Mouse (Mus musculus) liver, embryonic 14.5 days (tissue): ENCODE measurements around the gene Vmn1r55. TPM values are rescaled to one million over a fixed set of nuclear protein-coding genes. Genes with fewer than 3 reads are reported as not detected.

ENCODE experiments used
- ATAC-seq: fragments of 200-750 bp; cut with Nextera tagmentation; 2 replicates; pipeline ENCODE4 v1.8.0; 2017; ENCODE audit warnings: moderate number of reproducible peaks, mild to moderate bottlenecking, moderate library complexity; ENCODE audit not compliant: insufficient read depth
- DNase-seq, 3 experiments: peaks; one replicate each; pipeline ENCODE4 v3.0.0-alpha.2; 2012 to 2013; ENCODE audit warnings: low read depth in 3 of 3, low spot score in 3 of 3
- H3K27ac ChIP-seq: fragments of 300-500 bp; sonication (generic); 2 replicates; pipeline ENCODE4 v1.5.1; 2014; ENCODE audit warnings: moderate library complexity, mild to moderate bottlenecking, control low read depth, inconsistent platforms
- H3K27me3 ChIP-seq: fragments of 300-500 bp; sonication (generic); 2 replicates; pipeline ENCODE4 v1.6.1; 2014; ENCODE audit warnings: mild to moderate bottlenecking, low read length, moderate library complexity; ENCODE audit not compliant: control insufficient read depth, insufficient read depth
- H3K36me3 ChIP-seq: fragments of 300-500 bp; sonication (generic); replicated peaks from 2 replicates; pipeline ENCODE4 v1.6.1; 2014; ENCODE audit warnings: low read depth; ENCODE audit not compliant: control insufficient read depth, insufficient read depth
- H3K4me1 ChIP-seq, 2 experiments: fragments of 200-500 bp in 1 of 2; fragments of 300-500 bp in 1 of 2; sonication (generic) in 1 of 2; replicated peaks; 2 replicates each; pipeline ENCODE4 v1.6.1; 2012 to 2014; ENCODE audit warnings: antibody characterized with exemption in 1 of 2, inconsistent platforms in 1 of 2, low read length in 1 of 2; ENCODE audit not compliant: control insufficient read depth in 2 of 2, insufficient read depth in 2 of 2
- H3K4me2 ChIP-seq: fragments of 300-500 bp; sonication (generic); 2 replicates; pipeline ENCODE4 v1.6.1; 2014; ENCODE audit warnings: low read depth, mild to moderate bottlenecking, control low read depth, moderate library complexity
- H3K4me3 ChIP-seq, 2 experiments: fragments of 200-500 bp in 1 of 2; fragments of 300-500 bp in 1 of 2; sonication (generic) in 1 of 2; 2 replicates each; pipeline ENCODE4 v1.5.1; 2012 to 2014; ENCODE audit warnings: low read depth in 2 of 2, low read length in 2 of 2, mild to moderate bottlenecking in 2 of 2, control low read depth in 1 of 2, inconsistent platforms in 1 of 2, moderate library complexity in 1 of 2; ENCODE audit not compliant: insufficient read depth in 1 of 2
- H3K9ac ChIP-seq: fragments of 300-500 bp; sonication (generic); replicated peaks from 2 replicates; pipeline ENCODE4 v1.6.1; 2014; ENCODE audit warnings: mild to moderate bottlenecking, control low read depth, moderate library complexity
- H3K9me3 ChIP-seq: fragments of 300-500 bp; sonication (generic); 2 replicates; pipeline ENCODE4 v1.6.1; 2016; ENCODE audit warnings: low read length, mixed read lengths; ENCODE audit not compliant: control insufficient read depth
- CTCF ChIP-seq: IDR thresholded peaks from 2 replicates; pipeline ENCODE4 v1.5.1; 2016; ENCODE audit warnings: antibody characterized with exemption, low read depth, control low read depth
- EP300 ChIP-seq: IDR thresholded peaks from 2 replicates; pipeline ENCODE4 v1.6.1; 2016; ENCODE audit warnings: antibody characterized with exemption, low read depth
- WGBS: fragments of 180-500 bp; shearing (Covaris S2); extraction: QIAGEN DNeasy Blood & Tissue Kit; methylation state at CpG from one replicate; pipeline ENCODE4 v1.1.7; 2014; ENCODE audit not compliant: insufficient replicate concordance; 5-methylcytosine and 5-hydroxymethylcytosine counted together
- polyA plus RNA-seq, 2 experiments: library from polyadenylated mRNA; depleted of rRNA in 1 of 2; stranded (reverse) in 1 of 2; unstranded in 1 of 2; fragments of >200 nt; fragmentation: Nextera tagmentation in 1 of 2; extraction: Ambion mirVana in 1 of 2; gene quantifications; 2 replicates each; pipeline versions ENCODE4 v1.2.1 to v1.2.3; 2012 to 2014

Gene Vmn1r55
- polyA plus RNA-seq, 2 experiments, result not detected

DNA sequence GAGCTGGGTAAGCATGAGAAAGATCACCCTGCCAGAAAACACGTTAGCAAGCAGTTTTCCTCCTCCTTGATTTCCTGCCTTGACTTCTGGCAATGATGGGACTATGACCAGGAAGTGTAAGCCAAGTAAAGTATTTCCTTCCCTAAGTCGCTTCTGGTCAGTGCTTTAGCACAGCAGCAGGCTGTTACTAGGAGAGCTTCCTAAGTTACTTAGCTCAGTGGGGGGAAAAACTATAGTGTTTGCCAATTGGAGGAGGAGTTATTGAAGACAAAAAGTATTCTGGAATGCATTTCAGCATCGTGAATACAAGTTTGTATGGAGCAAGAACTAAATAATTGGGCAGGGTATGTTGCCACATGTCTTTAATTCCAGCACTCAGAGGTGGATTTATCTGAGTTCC is 36.8 kb downstream of the Vmn1r55 start:
- ATAC-seq (no peak), DNase-seq (no peak)
- 16% methylated on average over 3 of the region's 3 CpGs for WGBS
- H3K27ac ChIP-seq, result no peak overlapping the region
- H3K4me2 ChIP-seq, result no peak overlapping the region
- H3K9me3 ChIP-seq, result no peaks in the 10 kb centered on the region
- no peaks in the 10 kb centered on the region for H3K36me3 ChIP-seq
- H3K4me3 ChIP-seq, result no peak overlapping the region
- no peaks in the 10 kb centered on the region for H3K4me1 ChIP-seq
- TF ChIP-seq EP300, result no peak
- TF ChIP-seq CTCF, result no peak
- H3K9ac ChIP-seq, result no peak overlapping the region
- H3K27me3 ChIP-seq, result no peaks in the 10 kb centered on the region

DNA sequence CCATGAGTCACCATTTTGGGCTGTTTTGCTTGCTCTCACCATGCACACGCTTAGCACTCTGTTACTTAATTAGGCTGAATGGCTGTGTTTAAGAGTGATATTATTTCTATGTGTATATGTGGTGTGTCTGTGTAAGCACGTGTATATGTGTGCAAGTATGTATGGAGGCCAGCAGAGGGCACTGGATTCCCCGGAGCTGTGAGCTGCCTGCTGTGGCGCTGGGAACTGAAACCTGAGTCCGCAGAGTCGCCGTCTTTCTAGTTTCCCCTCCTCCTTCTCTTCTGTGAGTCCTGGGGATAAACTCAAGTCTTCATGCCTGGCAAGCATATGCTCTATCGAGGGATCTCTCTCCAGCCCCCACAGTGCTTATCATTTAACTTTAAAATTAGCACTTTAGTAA is 40.2 kb downstream of the Vmn1r55 start:
- Histone ChIP-seq H3K4me2 (no peak overlapping the region), H3K27ac (no peak overlapping the region), H3K4me1 (no peaks in the 10 kb centered on the region), H3K4me3 (no peak overlapping the region), H3K36me3 (no peaks in the 10 kb centered on the region), H3K9ac (no peak overlapping the region), H3K27me3 (no peaks in the 10 kb centered on the region), H3K9me3 (no peaks in the 10 kb centered on the region)
- no peak for DNase-seq
- TF ChIP-seq EP300, result no peak
- 0 out of 2 replicates have a peak, but pooled peaks have one; percentile 13 for TF ChIP-seq CTCF
- no peak for ATAC-seq
- WGBS, result 68% methylated on average over 8 of the region's 8 CpGs

DNA sequence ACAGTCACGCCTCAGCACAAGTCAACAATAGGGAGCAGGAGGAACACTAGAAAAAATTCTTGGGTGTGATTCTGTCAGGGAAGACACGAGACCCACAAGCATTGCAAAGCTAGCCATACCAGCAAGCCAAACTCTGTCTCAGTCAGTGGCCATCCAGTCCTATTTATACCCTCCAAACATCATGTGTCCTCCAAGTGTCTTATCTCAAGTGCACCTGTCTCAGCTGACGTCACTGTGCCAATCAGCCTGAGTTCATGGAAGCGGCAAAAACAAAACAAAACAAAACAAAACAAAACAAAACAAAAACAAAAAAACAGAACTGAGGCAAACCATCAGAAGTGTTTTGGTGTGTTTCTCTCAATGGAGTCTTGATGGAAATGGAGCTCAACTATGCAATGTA is 41.2 kb downstream of the Vmn1r55 start:
- WGBS, result 51% methylated on average over 4 of the region's 4 CpGs
- H3K27me3 ChIP-seq, result no peaks in the 10 kb centered on the region
- H3K4me3 ChIP-seq, result no peak overlapping the region
- no peak overlapping the region for H3K4me2 ChIP-seq
- no peak for DNase-seq
- H3K4me1 ChIP-seq, result no peaks in the 10 kb centered on the region
- no peak overlapping the region for H3K9ac ChIP-seq
- no peak overlapping the region for H3K27ac ChIP-seq
- no peak for TF ChIP-seq EP300
- no peak for TF ChIP-seq CTCF
- no peaks in the 10 kb centered on the region for H3K36me3 ChIP-seq
- no peak for ATAC-seq
- no peaks in the 10 kb centered on the region for H3K9me3 ChIP-seq

DNA sequence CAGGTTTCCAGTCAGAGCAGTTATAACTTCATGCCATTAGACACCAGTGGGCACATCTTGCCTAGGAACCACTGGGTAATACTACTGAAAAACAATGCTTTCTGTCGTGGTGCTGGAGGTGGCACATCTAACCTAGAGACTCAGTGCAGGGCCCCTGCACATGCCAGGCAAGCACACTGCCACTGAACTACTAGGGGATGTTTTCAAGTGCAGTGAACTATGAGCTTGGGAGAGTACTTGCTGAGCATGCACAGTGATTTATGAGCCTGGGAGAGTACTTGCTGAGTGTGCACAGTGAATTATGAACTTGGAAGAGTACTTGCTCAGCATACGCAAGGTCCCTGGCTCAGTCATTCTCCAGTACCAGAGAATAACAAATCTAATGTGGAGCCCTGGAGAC is 46.9 kb downstream of the Vmn1r55 start:
- Histone ChIP-seq H3K4me1 (no peaks in the 10 kb centered on the region), H3K27me3 (no peaks in the 10 kb centered on the region), H3K4me3 (no peak overlapping the region), H3K27ac (no peak overlapping the region), H3K9ac (no peak overlapping the region), H3K4me2 (no peak overlapping the region), H3K9me3 (no peaks in the 10 kb centered on the region), H3K36me3 (peaks cover 12% of the 10 kb centered on the region)
- TF ChIP-seq EP300 (no peak), CTCF (no peak)
- ATAC-seq (no peak), DNase-seq (no peak)
- 65% methylated on average over 2 of the region's 2 CpGs for WGBS

DNA sequence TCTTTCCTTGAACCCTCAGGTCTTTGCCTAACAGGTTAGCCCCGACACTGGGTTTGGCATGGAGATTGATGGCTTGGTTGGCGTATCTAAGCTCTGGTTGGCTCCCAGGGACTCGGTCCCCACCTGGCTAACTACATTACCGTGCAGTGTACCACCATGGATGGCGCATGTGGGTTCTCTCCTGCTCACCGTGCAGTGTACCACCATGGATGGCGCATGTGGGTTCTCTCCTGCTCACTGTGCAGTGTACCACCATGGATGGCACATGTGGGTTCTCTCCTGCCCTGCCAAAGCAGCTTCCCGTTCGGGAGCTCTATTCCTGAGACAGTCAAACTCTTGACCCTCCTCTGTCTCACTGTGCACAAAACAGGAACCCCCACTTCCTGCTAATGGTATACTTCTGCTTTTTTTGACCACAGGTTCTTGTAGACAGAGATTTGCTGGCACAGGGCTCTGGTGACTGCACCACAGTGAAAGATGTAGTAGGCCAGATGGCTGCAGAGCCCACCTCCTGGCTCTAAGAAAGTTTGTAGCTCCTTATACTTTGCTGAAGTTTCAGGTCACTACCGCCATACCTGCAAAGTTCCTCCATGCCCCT is 48.3 kb downstream of the Vmn1r55 start:
- H3K36me3 ChIP-seq, result peaks cover 22% of the 10 kb centered on the region
- H3K27me3 ChIP-seq, result no peaks in the 10 kb centered on the region
- H3K4me1 ChIP-seq, result no peaks in the 10 kb centered on the region
- WGBS, result 35% methylated on average over 10 of the region's 10 CpGs
- peak; percentile 22; the same call in 1 of the 2 replicates for ATAC-seq
- DNase-seq, result no peak
- H3K9me3 ChIP-seq, result no peaks in the 10 kb centered on the region
- no peak for TF ChIP-seq EP300
- H3K4me2 ChIP-seq, result no peak overlapping the region
- no peak overlapping the region for H3K9ac ChIP-seq
- no peak overlapping the region for H3K4me3 ChIP-seq
- H3K27ac ChIP-seq, result no peak overlapping the region
